Mouse (Mus musculus) heart, embryonic 14.5 days (tissue): ENCODE data around the gene Zyx. TPM values are rescaled to one million over a fixed set of nuclear protein-coding genes. Genes with fewer than 3 reads are reported as not detected.
A peak's percentile ranks its signal among the peaks of the same experiment; 100 is the strongest.

Experiments used
- ATAC-seq: fragments of 200-750 bp; cut with Nextera tagmentation; 2 replicates; pipeline ENCODE4 v1.8.0; 2017; ENCODE audit warnings: low read depth, moderate TSS enrichment; ENCODE audit not compliant: insufficient number of reproducible peaks, insufficient read depth, low FRiP score
- H3K27ac ChIP-seq, 2 experiments: fragments of 200-500 bp in 1 of 2; fragments of 300-500 bp in 1 of 2; sonication (generic) in 1 of 2; replicated peaks in 1 of 2; 2 replicates each; pipeline ENCODE4 v1.5.1; 2012 to 2014; ENCODE audit warnings: low read depth in 2 of 2, low read length in 2 of 2, control low read depth in 1 of 2, mild to moderate bottlenecking in 1 of 2, mixed read lengths in 1 of 2; ENCODE audit not compliant: control insufficient read depth in 1 of 2, insufficient read depth in 1 of 2
- H3K27me3 ChIP-seq: fragments of 300-500 bp; sonication (generic); 2 replicates; pipeline ENCODE4 v1.6.1; 2014; ENCODE audit warnings: mild to moderate bottlenecking, low read length, control low read depth; ENCODE audit not compliant: control insufficient read depth, insufficient read depth
- H3K36me3 ChIP-seq: fragments of 300-500 bp; sonication (generic); 2 replicates; pipeline ENCODE4 v1.6.1; 2014; ENCODE audit warnings: mild to moderate bottlenecking, control low read depth, low read length, mixed read lengths; ENCODE audit not compliant: control insufficient read depth, insufficient read depth
- H3K4me1 ChIP-seq, 2 experiments: fragments of 200-500 bp in 1 of 2; fragments of 300-500 bp in 1 of 2; sonication (generic) in 1 of 2; 2 replicates each; pipeline ENCODE4 v1.6.1; 2012 to 2014; ENCODE audit warnings: low read length in 2 of 2, control low read depth in 1 of 2, mixed read lengths in 1 of 2; ENCODE audit not compliant: control insufficient read depth in 2 of 2, insufficient read depth in 2 of 2
- H3K4me2 ChIP-seq: fragments of 300-500 bp; sonication (generic); 2 replicates; pipeline ENCODE4 v1.6.1; 2014; ENCODE audit warnings: mild to moderate bottlenecking, low read length
- H3K4me3 ChIP-seq, 2 experiments: fragments of 200-500 bp in 1 of 2; fragments of 300-500 bp in 1 of 2; sonication (generic) in 1 of 2; 2 replicates each; pipeline ENCODE4 v1.5.1; 2012 to 2014; ENCODE audit warnings: low read length in 2 of 2, mild to moderate bottlenecking in 2 of 2, control low read depth in 1 of 2, low read depth in 1 of 2, moderate library complexity in 1 of 2; ENCODE audit not compliant: control insufficient read depth in 1 of 2, insufficient read depth in 1 of 2
- H3K9ac ChIP-seq: fragments of 300-500 bp; sonication (generic); 2 replicates; pipeline ENCODE4 v1.6.1; 2014; ENCODE audit warnings: mild to moderate bottlenecking, low read length
- H3K9me3 ChIP-seq: fragments of 300-500 bp; sonication (generic); 2 replicates; pipeline ENCODE4 v1.6.1; 2016; ENCODE audit warnings: low read length, control low read depth; ENCODE audit not compliant: control insufficient read depth
- WGBS: fragments of 180-500 bp; shearing (Covaris S2); extraction: QIAGEN DNeasy Blood & Tissue Kit; methylation state at CpG from one replicate; pipeline ENCODE4 v1.1.7; 2014; 5-methylcytosine and 5-hydroxymethylcytosine counted together
- polyA plus RNA-seq: library from polyadenylated mRNA; unstranded; fragments of >200 nt; fragmentation: Nextera tagmentation; extraction: Ambion mirVana; gene quantifications from 2 replicates; pipeline ENCODE4 v1.2.1, GENCODE M21; 2014

Gene Zyx
- polyA plus RNA-seq: 167 and 173 TPM in 2 replicates

- Histone ChIP-seq H3K9ac (peak within 1 kb of the TSS; percentile 98), H3K4me3 (peak within 1 kb of the TSS; percentile 73 to 98), H3K4me2 (peak within 1 kb of the TSS; percentile 96), H3K9me3 (no peaks in the 10 kb centered on the region), H3K36me3 (peaks cover 30% of the 10 kb centered on the region), H3K27ac (peak within 1 kb of the TSS; percentile 99), H3K4me1 (peaks cover 29 to 44% of the 10 kb centered on the region in 2 experiments), H3K27me3 (no peaks in the 10 kb centered on the region)
- ATAC-seq: peak; percentile 92
- under 1% methylated on average over 26 of the region's 36 CpGs for WGBS
Observed at GRCm38 (mm10) chr6:42349426-42350020, at the start of gene Zyx. Gene Zyx, plus strand, starts transcription at chr6:42349630.

- H3K27ac ChIP-seq: no peak overlapping the region
- 48% methylated on average over 8 of the region's 8 CpGs for WGBS
- ATAC-seq: no peak
- H3K27me3 ChIP-seq: no peaks in the 10 kb centered on the region
- no peaks in the 10 kb centered on the region for H3K9me3 ChIP-seq
- no peaks in the 10 kb centered on the region for H3K4me1 ChIP-seq
- H3K4me3 ChIP-seq: no peak overlapping the region
- peaks cover 54% of the 10 kb centered on the region for H3K36me3 ChIP-seq
- H3K9ac ChIP-seq: no peak overlapping the region
- H3K4me2 ChIP-seq: no peak overlapping the region
Observed at GRCm38 (mm10) chr6:42309816-42310378, 39.5 kb upstream of the Zyx start.

GRCm38 (mm10) chr6:42310427-42311053, 38.9 kb upstream of the Zyx start:
- Histone ChIP-seq H3K4me2 (no peak overlapping the region), H3K4me1 (no peaks in the 10 kb centered on the region), H3K27me3 (no peaks in the 10 kb centered on the region), H3K4me3 (no peak overlapping the region), H3K27ac (no peak overlapping the region), H3K9me3 (no peaks in the 10 kb centered on the region), H3K36me3 (peaks cover 54% of the 10 kb centered on the region), H3K9ac (no peak overlapping the region)
- WGBS: 73% methylated on average over 2 of the region's 2 CpGs
- no peak for ATAC-seq

GRCm38 (mm10) chr6:42318293-42318692, 31.1 kb upstream of the Zyx start:
- Histone ChIP-seq H3K4me1 (peaks cover under 1 to 2% of the 10 kb centered on the region in 2 experiments; a peak in 2 of 4 replicates), H3K4me3 (no peak overlapping the region), H3K9ac (no peak overlapping the region), H3K4me2 (no peak overlapping the region), H3K36me3 (peaks cover 7% of the 10 kb centered on the region; the same call in 1 of the 2 replicates), H3K9me3 (no peaks in the 10 kb centered on the region), H3K27ac (no peak overlapping the region), H3K27me3 (peaks cover 29% of the 10 kb centered on the region)
- 66% methylated on average over 4 of the region's 4 CpGs for WGBS
- ATAC-seq: no peak

- 2% methylated on average over 28 of the region's 28 CpGs for whole genome bisulfite sequencing
- H3K4me2 ChIP-seq: peak overlapping the region; percentile 97
- H3K9ac ChIP-seq: peak overlapping the region; percentile 68; the same call in 1 of the 2 replicates
- H3K4me3 ChIP-seq: peak overlapping the region; percentile 51 to 63
- H3K27ac ChIP-seq: no peak overlapping the region
- H3K4me1 ChIP-seq: peaks cover 4 to 6% of the 10 kb centered on the region in 2 experiments
- H3K27me3 ChIP-seq: peaks cover 52% of the 10 kb centered on the region
- H3K9me3 ChIP-seq: no peaks in the 10 kb centered on the region
- ATAC-seq: no peak
- H3K36me3 ChIP-seq: no peaks in the 10 kb centered on the region
Observed at GRCm38 (mm10) chr6:42323371-42324066, 25.9 kb upstream of the Zyx start.

- H3K9me3 ChIP-seq: no peaks in the 10 kb centered on the region
- peaks cover 4 to 6% of the 10 kb centered on the region in 2 experiments for H3K4me1 ChIP-seq
- peak overlapping the region; percentile 51 to 63 for H3K4me3 ChIP-seq
- ATAC-seq: peak; percentile 17; the same call in 1 of the 2 replicates
- 1% methylated on average over 16 of the region's 32 CpGs for WGBS
- H3K27me3 ChIP-seq: peaks cover 52% of the 10 kb centered on the region
- peak overlapping the region; percentile 68 for H3K9ac ChIP-seq
- peak overlapping the region; percentile 97 for H3K4me2 ChIP-seq
- no peak overlapping the region for H3K27ac ChIP-seq
- H3K36me3 ChIP-seq: no peaks in the 10 kb centered on the region
Observed at GRCm38 (mm10) chr6:42324067-42324481, 25.4 kb upstream of the Zyx start.

GRCm38 (mm10) chr6:42324482-42325267, 24.8 kb upstream of the Zyx start, which contains the start of gene Fam131b:
Gene Fam131b, minus strand, starts transcription at chr6:42324643.
- Histone ChIP-seq H3K9ac (peak within 1 kb of the TSS; percentile 68), H3K27me3 (peaks cover 52% of the 10 kb centered on the region), H3K4me3 (peak within 1 kb of the TSS; percentile 51 to 63), H3K4me1 (peaks cover 4 to 6% of the 10 kb centered on the region in 2 experiments), H3K9me3 (no peaks in the 10 kb centered on the region), H3K4me2 (peak within 1 kb of the TSS; percentile 97), H3K36me3 (no peaks in the 10 kb centered on the region), H3K27ac (no peak within 1 kb of the TSS)
- WGBS: 1% methylated on average over 32 of the region's 68 CpGs
- peak; percentile 51 for ATAC-seq
